Mouse (Mus musculus) hindbrain, embryonic 11.5 days (tissue): Measurements from ENCODE around the gene Stxbp5. TPM values are rescaled to one million over a fixed set of nuclear protein-coding genes. Genes with fewer than 3 reads are reported as not detected.

Source experiments
- ATAC-seq: fragments of 200-750 bp; cut with Nextera tagmentation; 2 replicates; pipeline ENCODE4 v1.8.0; 2017; ENCODE audit warnings: mild to moderate bottlenecking, moderate TSS enrichment, moderate library complexity; ENCODE audit not compliant: low FRiP score
- DNase-seq: peaks from one replicate; pipeline ENCODE4 v3.0.0-alpha.2; 2015; ENCODE audit warnings: low spot score
- H3K27ac ChIP-seq: fragments of 300-500 bp; sonication (generic); 2 replicates; pipeline ENCODE4 v1.5.1; 2014; ENCODE audit warnings: mild to moderate bottlenecking, low read depth, low read length
- H3K27me3 ChIP-seq: fragments of 300-500 bp; sonication (generic); 2 replicates; pipeline ENCODE4 v1.6.1; 2014; ENCODE audit warnings: mild to moderate bottlenecking, low read length, moderate library complexity, mixed read lengths; ENCODE audit not compliant: control insufficient read depth, insufficient read depth
- H3K36me3 ChIP-seq: fragments of 300-500 bp; sonication (generic); 2 replicates; pipeline ENCODE4 v1.6.1; 2014; ENCODE audit warnings: mild to moderate bottlenecking, low read length, moderate library complexity, mixed read lengths; ENCODE audit not compliant: control insufficient read depth, insufficient read depth
- H3K4me1 ChIP-seq: fragments of 300-500 bp; sonication (generic); replicated peaks from 2 replicates; pipeline ENCODE4 v1.6.1; 2014; ENCODE audit warnings: low read length, mixed read lengths; ENCODE audit not compliant: control insufficient read depth, insufficient read depth
- H3K4me2 ChIP-seq: fragments of 300-500 bp; sonication (generic); replicated peaks from 2 replicates; pipeline ENCODE4 v1.6.1; 2014; ENCODE audit warnings: mild to moderate bottlenecking, low read depth, low read length
- H3K4me3 ChIP-seq: fragments of 300-500 bp; sonication (generic); 2 replicates; pipeline ENCODE4 v1.5.1; 2014; ENCODE audit warnings: low read depth, low read length
- H3K9ac ChIP-seq: fragments of 300-500 bp; sonication (generic); 2 replicates; pipeline ENCODE4 v1.6.1; 2014; ENCODE audit warnings: low read depth, low read length
- H3K9me3 ChIP-seq: fragments of 300-500 bp; sonication (generic); 2 replicates; pipeline ENCODE4 v1.6.1; 2016; ENCODE audit warnings: low read length; ENCODE audit not compliant: control insufficient read depth
- WGBS: fragments of 180-500 bp; shearing (Covaris S2); extraction: QIAGEN DNeasy Blood & Tissue Kit; methylation state at CpG from one replicate; pipeline ENCODE4 v1.1.7; 2014; 5-methylcytosine and 5-hydroxymethylcytosine counted together
- polyA plus RNA-seq: library from polyadenylated mRNA; unstranded; fragments of >200 nt; fragmentation: Nextera tagmentation; extraction: Ambion mirVana; gene quantifications from 2 replicates; pipeline ENCODE4 v1.2.1, GENCODE M21; 2014

The Stxbp5 gene
- polyA plus RNA-seq, 1 experiment from 2014 or later = 7.6 TPM

GRCm38 (mm10) chr10:9872143-9872542, 28.7 kb downstream of the Stxbp5 start:
- Histone ChIP-seq H3K27ac (no peak overlapping the region), H3K9me3 (no peaks in the 10 kb centered on the region), H3K4me3 (no peak overlapping the region), H3K36me3 (no peaks in the 10 kb centered on the region), H3K4me1 (no peaks in the 10 kb centered on the region), H3K4me2 (no peak overlapping the region), H3K9ac (no peak overlapping the region), H3K27me3 (no peaks in the 10 kb centered on the region)
- 65% methylated on average over 2 of the region's 2 CpGs for WGBS
- ATAC-seq (no peak), DNase-seq (no peak)

DNA sequence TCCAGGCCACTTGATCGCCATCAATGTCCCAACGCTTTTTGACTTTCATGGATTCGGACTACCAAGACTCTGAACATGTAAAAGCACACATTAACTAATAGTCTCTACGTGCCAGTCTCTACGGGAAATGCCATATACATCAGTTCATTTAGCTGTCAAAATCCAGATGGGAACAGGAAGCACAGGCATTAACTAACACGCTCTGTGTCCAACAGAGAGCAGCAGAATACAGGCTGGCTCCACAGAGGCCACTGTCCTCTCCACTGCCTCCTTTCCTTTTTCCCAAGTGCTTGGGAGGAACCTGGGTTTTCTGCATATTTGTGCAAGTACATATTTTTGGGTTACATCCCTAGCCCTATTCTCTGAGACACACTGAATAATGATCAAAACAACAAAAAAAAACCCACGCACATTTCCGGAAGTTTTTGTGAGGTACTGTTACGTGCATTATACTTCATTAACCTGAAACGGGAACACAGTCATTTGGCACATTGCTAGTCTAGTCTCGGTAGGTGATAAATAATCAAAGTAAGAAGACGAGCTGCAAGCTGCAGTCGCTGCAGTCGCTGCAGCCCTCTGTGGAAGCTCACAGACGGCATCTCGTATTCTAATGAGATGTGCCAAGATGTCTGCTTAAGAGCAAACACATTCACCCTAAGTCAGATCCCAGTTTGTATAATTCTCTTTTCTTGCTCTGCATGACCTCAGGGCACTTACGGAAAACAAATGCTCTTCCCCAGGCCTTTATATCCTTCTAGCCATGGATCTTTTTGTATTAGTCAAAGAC, 33.9 kb downstream of the Stxbp5 start:
- WGBS = 85% methylated on average over 17 of the region's 17 CpGs

DNA sequence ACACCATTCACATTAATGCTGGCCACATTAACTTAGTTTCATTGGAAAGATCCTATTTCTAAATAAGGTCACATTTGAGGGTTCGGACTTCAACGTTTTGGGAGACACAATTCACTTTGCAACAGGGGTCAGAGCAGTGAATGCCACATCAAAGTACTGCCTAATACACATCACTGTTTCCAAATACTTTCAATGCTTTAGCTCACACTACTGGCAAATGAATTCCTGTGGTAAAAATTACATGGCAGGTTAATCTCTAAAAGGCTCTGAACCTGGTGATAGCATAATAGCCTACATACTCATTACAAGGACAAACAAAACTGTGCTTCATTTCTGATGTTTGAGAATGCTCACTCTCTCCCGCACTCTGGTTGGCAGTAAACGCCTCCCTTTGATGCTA, 40.9 kb downstream of the Stxbp5 start:
- Histone ChIP-seq H3K4me1 (no peaks in the 10 kb centered on the region), H3K36me3 (no peaks in the 10 kb centered on the region), H3K4me3 (no peak overlapping the region), H3K9me3 (no peaks in the 10 kb centered on the region), H3K9ac (no peak overlapping the region), H3K27me3 (no peaks in the 10 kb centered on the region), H3K4me2 (no peak overlapping the region), H3K27ac (no peak overlapping the region)
- 85% methylated on average over 4 of the region's 4 CpGs for WGBS
- DNase-seq = no peak
- ATAC-seq = no peak

More for the DNA sequence above, 33.9 kb downstream of the Stxbp5 start:
- ATAC-seq (no peak), DNase-seq (no peak)
- Histone ChIP-seq H3K9ac (no peak overlapping the region), H3K36me3 (no peaks in the 10 kb centered on the region), H3K9me3 (no peaks in the 10 kb centered on the region), H3K27me3 (no peaks in the 10 kb centered on the region), H3K4me1 (no peaks in the 10 kb centered on the region), H3K4me2 (no peak overlapping the region), H3K27ac (no peak overlapping the region), H3K4me3 (no peak overlapping the region)

DNA sequence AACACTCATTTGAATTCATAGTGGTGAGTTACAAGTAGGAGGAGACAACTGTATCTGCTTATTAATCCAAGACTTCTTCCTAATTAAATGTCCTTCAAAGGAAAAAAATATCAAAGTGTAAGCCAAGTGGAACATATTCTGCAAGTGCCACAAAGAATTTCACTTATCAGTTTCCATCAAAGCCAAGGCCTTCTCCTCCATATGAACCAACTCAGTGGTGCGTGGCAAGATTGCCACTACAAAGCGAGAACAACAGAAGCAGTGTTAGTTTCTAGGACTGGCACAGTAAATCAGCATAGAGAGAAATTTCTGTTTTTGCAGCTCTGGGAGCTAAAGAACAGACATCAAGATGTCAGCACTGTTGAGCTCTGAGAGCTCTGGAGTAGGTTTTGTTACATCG, 41.4 kb downstream of the Stxbp5 start:
- 87% methylated on average over 3 of the region's 3 CpGs for WGBS
- no peak overlapping the region for H3K27ac ChIP-seq
- H3K4me3 ChIP-seq = no peak overlapping the region
- H3K4me1 ChIP-seq = no peaks in the 10 kb centered on the region
- no peaks in the 10 kb centered on the region for H3K9me3 ChIP-seq
- DNase-seq (no peak), ATAC-seq (no peak)
- no peaks in the 10 kb centered on the region for H3K36me3 ChIP-seq
- H3K9ac ChIP-seq = no peak overlapping the region
- no peaks in the 10 kb centered on the region for H3K27me3 ChIP-seq
- no peak overlapping the region for H3K4me2 ChIP-seq

GRCm38 (mm10) chr10:9857850-9858249, 43.0 kb downstream of the Stxbp5 start:
- Histone ChIP-seq H3K9me3 (no peaks in the 10 kb centered on the region), H3K4me1 (no peaks in the 10 kb centered on the region), H3K27ac (no peak overlapping the region), H3K4me2 (no peak overlapping the region), H3K36me3 (no peaks in the 10 kb centered on the region), H3K9ac (no peak overlapping the region), H3K27me3 (no peaks in the 10 kb centered on the region), H3K4me3 (no peak overlapping the region)
- 63% methylated on average over 2 of the region's 2 CpGs for WGBS
- DNase-seq = no peak
- no peak for ATAC-seq

GRCm38 (mm10) chr10:9856792-9857191, 44.1 kb downstream of the Stxbp5 start:
- no peak for ATAC-seq
- Histone ChIP-seq H3K9ac (no peak overlapping the region), H3K27me3 (no peaks in the 10 kb centered on the region), H3K4me3 (no peak overlapping the region), H3K4me1 (no peaks in the 10 kb centered on the region), H3K36me3 (no peaks in the 10 kb centered on the region), H3K9me3 (no peaks in the 10 kb centered on the region), H3K27ac (no peak overlapping the region), H3K4me2 (no peak overlapping the region)
- no peak for DNase-seq
- 89% methylated on average over 9 of the region's 9 CpGs for WGBS

DNA sequence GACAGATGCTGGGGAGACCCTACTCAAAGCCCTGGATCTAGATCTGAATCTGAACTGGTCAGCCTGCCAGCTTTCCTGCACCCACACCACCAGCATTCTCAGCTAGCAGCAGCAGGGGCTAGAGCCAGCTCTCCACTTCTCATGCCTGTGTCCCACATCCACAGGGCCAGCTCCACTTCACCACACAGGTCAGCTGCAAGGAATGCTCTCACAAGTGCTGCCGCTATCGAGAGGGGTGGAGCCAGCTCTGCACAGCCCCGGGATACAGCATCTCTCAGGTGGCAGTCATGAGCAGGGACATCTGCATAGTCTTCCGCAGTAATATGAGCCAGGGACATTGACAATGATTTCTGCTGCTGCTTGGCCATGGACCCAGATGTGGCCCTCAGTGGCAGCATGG, 54.5 kb downstream of the Stxbp5 start:
- 91% methylated on average over 4 of the region's 4 CpGs for WGBS
- H3K4me3 ChIP-seq = no peak overlapping the region
- no peak overlapping the region for H3K4me2 ChIP-seq
- H3K9me3 ChIP-seq = no peaks in the 10 kb centered on the region
- no peaks in the 10 kb centered on the region for H3K4me1 ChIP-seq
- no peaks in the 10 kb centered on the region for H3K27me3 ChIP-seq
- ATAC-seq (no peak), DNase-seq (no peak)
- no peak overlapping the region for H3K27ac ChIP-seq
- H3K36me3 ChIP-seq = no peaks in the 10 kb centered on the region
- H3K9ac ChIP-seq = no peak overlapping the region

GRCm38 (mm10) chr10:9839408-9839807, 61.5 kb downstream of the Stxbp5 start:
- Histone ChIP-seq H3K4me2 (no peak overlapping the region), H3K4me1 (no peaks in the 10 kb centered on the region), H3K9ac (no peak overlapping the region), H3K4me3 (no peak overlapping the region), H3K27ac (no peak overlapping the region), H3K27me3 (no peaks in the 10 kb centered on the region), H3K9me3 (no peaks in the 10 kb centered on the region), H3K36me3 (no peaks in the 10 kb centered on the region)
- no peak for ATAC-seq
- WGBS = 84% methylated on average over 7 of the region's 7 CpGs
- DNase-seq = no peak

- no peaks in the 10 kb centered on the region for H3K4me1 ChIP-seq
- 90% methylated on average over 4 of the region's 4 CpGs for WGBS
- no peaks in the 10 kb centered on the region for H3K36me3 ChIP-seq
- no peak overlapping the region for H3K27ac ChIP-seq
- no peak for ATAC-seq
- no peak overlapping the region for H3K4me3 ChIP-seq
- no peak overlapping the region for H3K9ac ChIP-seq
- H3K4me2 ChIP-seq = no peak overlapping the region
- no peaks in the 10 kb centered on the region for H3K27me3 ChIP-seq
- DNase-seq = no peak
- H3K9me3 ChIP-seq = no peaks in the 10 kb centered on the region
Measured at GRCm38 (mm10) chr10:9834986-9835385, 65.9 kb downstream of the Stxbp5 start.
